Mouse (Mus musculus): ENCODE data around the gene Rad51ap1.
A peak's percentile ranks its signal among the peaks of the same experiment; 100 is the strongest.

The Rad51ap1 gene

DNA sequence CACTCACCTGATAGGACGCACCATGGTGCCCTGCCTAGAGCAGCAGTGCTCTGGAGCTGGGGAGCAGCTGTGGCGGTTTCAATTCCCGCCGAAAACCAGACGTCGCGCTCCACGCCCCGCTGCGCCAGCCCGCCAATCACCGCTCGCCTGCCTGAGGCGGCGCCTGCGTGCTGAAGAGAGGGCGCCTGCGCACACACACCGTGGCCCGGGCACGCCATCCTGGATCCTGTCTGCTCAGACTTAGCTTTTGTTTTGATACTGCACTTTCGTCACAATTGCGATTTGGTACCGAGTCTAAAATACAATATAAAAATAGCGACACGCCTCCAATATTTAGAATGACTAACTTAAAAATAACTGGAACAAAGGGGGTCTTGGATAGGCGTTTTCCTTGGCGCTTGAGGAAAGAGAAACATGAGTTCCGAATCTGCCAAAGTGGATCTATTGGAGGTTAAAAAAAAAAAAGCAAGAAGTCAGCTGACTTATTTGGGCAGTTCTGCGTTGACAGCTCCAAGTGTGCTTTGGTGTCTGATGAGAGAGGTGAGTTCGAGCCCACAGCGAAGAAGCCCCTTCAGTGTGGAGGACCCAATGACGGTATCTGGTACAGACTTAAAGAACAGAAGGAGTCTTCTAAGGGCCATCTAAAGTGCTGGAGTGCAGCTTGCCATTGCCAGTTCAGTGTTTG lies at the start of gene Rad51ap1, which contains the start of gene D6Wsu163e:
TSS of gene Rad51ap1 (minus strand) at position 101 of the 685 bp plus-strand sequence.
TSS of gene D6Wsu163e (plus strand) at position 476 of the 685 bp plus-strand sequence.
- DNase-seq = peak; percentile 100

- DNase-seq = peak; percentile 92
These were observed 42.3 kb upstream of the Rad51ap1 start for GRCm38 (mm10) chr6:126981539-126982234.

DNA sequence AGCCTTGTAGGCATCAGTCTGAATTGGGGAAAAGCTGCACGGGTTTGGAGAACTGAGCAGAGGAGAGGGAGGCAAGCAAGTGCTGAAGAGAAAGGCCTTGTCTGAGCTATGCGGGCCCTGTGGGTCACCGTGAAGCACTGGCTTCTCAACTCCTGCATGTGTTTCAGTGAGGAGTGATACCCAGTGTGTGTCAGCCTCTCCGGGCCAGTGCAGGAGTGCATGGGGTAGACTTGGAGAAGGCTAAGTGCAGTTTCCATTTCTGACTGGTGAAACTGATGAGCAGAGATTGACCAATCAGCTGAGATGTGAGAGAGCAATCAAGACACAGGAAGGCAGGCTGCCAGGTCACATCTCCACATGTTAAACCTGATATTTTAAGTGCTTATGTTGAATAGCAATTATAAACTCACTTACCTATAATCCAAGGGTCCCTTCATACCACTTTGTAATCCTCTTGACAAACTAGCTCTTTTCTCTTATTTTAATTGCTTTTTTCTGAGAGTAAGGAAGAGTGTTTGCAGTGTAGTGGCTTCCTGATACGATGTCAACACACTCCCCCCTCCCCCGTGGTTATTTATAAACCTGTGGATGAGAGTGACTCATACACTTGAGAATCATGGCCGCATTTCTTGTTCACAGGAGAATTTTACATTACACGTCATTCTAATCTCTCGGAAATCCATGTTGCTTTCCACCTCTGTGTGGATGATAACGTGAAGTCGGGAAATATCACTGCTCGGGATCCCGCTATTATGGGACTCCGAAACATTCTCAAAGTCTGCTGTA lies 27.0 kb upstream of the Rad51ap1 start:
- no peak for DNase-seq

DNA sequence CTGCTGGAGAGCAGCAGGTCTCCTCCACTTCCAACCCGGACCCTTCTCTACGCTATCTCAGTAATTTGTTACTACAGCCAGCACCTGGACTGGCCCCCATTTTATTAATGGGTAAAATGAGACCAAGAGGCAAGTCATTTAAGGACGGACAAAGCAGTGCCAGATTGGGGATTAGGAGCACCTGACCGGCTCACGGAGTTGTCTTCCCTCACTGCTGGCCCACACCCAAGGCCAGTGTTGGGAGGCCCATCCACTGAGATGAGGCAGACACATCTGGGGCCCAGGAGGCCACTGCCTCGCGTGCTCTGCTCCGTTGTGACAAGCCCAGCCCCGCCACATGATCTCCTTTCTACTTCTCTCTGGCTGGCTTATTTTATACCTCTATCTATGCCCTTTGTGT lies 24.0 kb upstream of the Rad51ap1 start:
- no peak for DNase-seq

DNA sequence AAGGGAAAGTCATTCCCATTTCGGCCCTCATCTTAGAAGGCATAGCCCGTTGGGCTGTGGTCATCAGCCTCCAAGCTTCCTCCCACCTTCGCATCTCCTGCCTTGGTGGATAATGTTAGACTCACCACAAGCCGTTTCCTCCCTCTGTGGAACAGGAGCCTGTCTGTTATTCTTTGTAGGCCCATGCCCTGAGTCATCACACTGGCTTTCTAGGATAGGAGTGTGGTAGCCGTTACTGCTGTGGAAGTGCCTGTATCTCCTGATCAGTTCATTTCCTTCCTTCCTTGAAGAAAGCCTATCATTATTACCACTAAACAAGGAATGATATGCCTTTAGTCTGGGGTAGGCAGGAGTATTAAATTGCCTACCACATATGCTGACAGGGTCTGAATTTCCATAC lies 23.3 kb upstream of the Rad51ap1 start:
- DNase-seq = no peak

- no peak for DNase-seq
These were observed 22.1 kb upstream of the Rad51ap1 start for GRCm38 (mm10) chr6:126961371-126962018.

DNA sequence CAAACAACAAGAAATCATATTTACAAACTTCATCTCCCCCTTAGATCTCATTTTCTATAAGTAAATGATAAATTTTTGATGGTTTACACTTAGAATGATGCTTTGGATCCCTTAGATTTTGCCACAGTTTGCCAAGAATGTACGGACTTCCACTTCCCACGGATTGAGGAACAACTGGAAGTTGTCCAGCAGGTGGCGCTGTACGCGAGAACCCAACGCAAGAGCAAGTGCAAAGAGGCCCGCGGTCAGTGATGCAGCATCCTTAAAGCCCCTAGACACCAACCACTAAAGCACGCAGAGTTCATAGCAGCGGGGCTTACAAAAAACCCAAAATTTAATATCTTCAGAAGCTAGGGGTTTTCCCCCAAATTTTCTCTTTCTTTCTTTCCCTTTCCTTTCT lies 16.3 kb upstream of the Rad51ap1 start:
- DNase-seq = peak; percentile 81

GRCm38 (mm10) chr6:126948336-126948735 lies 8.9 kb upstream of the Rad51ap1 start:
- peak; percentile 54 for DNase-seq

- peak; percentile 86 for DNase-seq
These were observed 1.1 kb upstream of the Rad51ap1 start for GRCm38 (mm10) chr6:126940451-126940850.

DNA sequence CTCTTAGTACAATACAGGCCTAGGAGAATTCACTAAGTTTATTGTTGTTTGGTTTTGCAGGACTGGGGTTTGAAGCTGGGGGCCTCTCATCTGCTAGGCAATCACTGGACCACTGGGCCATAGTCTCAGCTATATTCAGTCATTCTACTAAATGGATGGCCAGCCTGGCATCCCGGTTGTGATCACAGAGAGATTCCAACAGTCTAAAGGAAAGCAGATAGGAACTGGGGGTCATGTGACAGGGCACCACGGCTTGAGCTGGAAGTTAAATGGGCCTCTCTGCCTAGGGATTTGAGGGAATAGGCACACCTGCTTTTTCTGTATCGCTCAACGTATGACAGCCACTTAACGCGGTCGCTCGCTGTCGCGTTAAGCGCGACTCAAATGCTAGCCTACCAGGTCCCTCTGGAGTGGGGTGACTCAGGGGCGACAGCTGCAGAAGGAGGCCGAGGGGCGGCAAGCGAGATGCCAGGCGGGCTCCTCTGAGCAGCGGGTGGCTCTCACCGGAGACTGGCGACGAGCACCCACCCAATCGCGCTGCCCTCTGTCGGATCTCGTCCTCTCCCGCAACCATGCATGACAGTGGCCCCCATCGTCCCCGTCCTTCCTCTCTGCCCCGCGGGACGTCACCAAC lies 417 bp downstream of the Rad51ap1 start:
- no peak for DNase-seq

- peak; percentile 23 for DNase-seq
These were observed 1.3 kb downstream of the Rad51ap1 start for GRCm38 (mm10) chr6:126938047-126938446.

DNA sequence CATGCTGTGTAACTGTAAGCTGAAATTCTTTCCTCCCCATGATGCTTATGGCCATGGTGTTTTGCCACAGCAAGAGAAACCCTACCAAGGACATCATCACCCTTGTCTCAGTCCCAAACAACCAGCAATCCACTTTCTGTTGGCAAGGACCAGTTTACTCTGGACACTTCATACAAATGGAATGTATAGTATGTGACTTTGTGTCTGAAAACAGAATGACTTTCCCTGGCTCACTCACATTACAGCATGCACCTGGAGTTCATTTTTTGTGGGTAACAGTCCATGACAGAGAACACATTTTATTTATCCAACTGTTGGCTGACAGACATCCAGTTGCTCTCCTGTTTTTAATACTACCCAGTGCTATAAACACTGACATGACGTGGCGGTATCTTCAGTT lies 6.5 kb downstream of the Rad51ap1 start:
- DNase-seq = no peak

DNA sequence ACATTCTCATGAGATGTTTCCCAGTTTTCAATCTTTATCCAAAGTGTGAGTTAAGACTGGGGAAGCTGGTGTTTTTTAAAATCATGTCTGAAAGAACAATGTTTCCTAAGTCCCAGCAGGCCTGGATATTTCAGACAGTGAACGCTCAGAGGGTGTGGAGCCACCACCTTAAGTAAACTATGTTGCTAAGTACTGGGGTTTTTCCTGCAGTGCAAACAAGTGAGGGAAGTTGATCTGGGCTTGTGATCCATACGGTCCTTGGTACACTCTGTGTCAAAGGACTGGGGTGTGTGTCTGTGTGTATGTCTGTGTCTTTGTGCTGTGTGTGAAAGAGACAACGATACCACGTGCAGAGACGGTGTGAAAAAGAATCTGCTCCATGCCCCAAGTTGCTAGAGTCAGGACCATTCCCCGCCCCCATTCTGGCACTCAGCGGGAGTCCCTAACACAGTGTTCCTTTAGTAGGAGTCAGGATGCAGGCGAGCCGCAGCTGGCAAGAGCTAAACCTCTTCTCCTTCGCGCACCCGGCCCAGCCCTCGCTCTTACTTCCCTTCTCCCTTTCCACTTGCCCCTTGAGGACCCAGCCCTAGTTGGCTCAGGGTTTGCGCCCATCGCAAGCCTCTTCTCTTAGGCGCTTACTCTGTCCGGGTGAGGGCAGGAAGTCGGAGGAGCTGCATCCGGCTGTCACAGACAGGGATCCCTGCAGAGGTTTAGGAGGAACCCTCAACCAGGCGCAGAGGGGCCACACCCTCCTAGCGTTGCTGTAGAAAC lies 18.1 kb downstream of the Rad51ap1 start, which contains the start of gene Dyrk4:
TSS of gene Dyrk4 (minus strand) at position 729 of the 771 bp plus-strand sequence.
- DNase-seq = peak; percentile 96

GRCm38 (mm10) chr6:126914928-126915327 lies 24.5 kb downstream of the Rad51ap1 start:
- peak; percentile 68 for DNase-seq

GRCm38 (mm10) chr6:126910727-126911126 lies 28.7 kb downstream of the Rad51ap1 start:
- no peak for DNase-seq

DNA sequence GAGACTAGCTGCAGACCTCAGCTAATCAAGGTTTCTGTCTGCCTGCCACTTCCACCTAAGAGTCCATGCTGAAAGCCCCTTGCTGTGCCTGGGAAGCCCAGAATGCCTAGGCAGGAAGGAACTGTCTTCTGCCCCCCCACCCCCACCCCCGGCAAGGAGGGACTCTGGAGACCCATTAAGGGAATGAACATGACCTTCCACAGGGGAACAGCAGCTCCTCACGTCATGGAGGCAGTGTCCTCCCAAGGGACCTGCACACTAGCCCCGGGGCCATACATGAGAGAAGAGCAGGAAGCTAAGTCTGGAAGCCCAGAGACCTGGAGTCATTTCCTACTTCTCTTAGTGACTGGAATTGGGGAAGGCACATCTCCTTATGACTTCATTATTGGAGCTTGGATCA lies 31.5 kb downstream of the Rad51ap1 start:
- peak; percentile 61 for DNase-seq

DNA sequence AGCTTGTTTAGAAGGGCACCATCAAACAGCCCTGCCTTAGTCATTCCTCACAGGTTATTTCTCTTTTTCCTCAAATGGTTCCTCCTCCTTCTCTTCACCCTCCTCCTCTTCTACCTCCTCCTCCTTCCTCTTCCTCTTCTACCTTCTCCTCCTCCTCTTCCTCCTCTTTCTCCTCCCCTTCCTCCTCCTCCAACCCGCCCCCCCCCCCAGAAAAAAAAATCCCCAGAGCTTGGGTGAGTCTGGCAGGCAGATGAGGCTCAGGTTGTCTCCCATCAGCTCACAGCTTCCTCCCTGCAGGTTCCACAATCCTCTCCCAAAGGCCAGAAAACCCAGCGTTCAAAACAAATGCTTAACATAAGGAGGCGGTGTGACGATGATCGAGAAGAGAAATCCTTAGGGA lies 32.0 kb downstream of the Rad51ap1 start:
- DNase-seq = no peak

GRCm38 (mm10) chr6:126877118-126877517 lies 62.3 kb downstream of the Rad51ap1 start:
- peak; percentile 35 for DNase-seq
